Mouse (Mus musculus) lung, embryonic 14.5 days (tissue): Measurements from ENCODE around the gene Xcr1. TPM values are rescaled to one million over a fixed set of nuclear protein-coding genes. Genes with fewer than 3 reads are reported as not detected.

ENCODE experiments used
- ATAC-seq: fragments of 200-750 bp; cut with Nextera tagmentation; 2 replicates; pipeline ENCODE4 v1.8.0; 2017; ENCODE audit warnings: mild to moderate bottlenecking, moderate TSS enrichment, moderate library complexity; ENCODE audit not compliant: insufficient read depth
- DNase-seq: peaks from one replicate; pipeline ENCODE4 v3.0.0-alpha.2; 2015
- H3K27ac ChIP-seq: fragments of 300-500 bp; sonication (generic); 2 replicates; pipeline ENCODE4 v1.5.1; 2014; ENCODE audit warnings: low read depth, mild to moderate bottlenecking, moderate library complexity
- H3K27me3 ChIP-seq: fragments of 300-500 bp; sonication (generic); 2 replicates; pipeline ENCODE4 v1.6.1; 2014; ENCODE audit warnings: low read length, control low read depth; ENCODE audit not compliant: insufficient read depth
- H3K36me3 ChIP-seq: fragments of 300-500 bp; sonication (generic); 2 replicates; pipeline ENCODE4 v1.6.1; 2014; ENCODE audit warnings: control low read depth; ENCODE audit not compliant: insufficient read depth
- H3K4me1 ChIP-seq: fragments of 300-500 bp; sonication (generic); 2 replicates; pipeline ENCODE4 v1.6.1; 2014; ENCODE audit warnings: antibody characterized with exemption, control low read depth; ENCODE audit not compliant: insufficient read depth
- H3K4me2 ChIP-seq: fragments of 300-500 bp; sonication (generic); 2 replicates; pipeline ENCODE4 v1.6.1; 2014; ENCODE audit warnings: mild to moderate bottlenecking
- H3K4me3 ChIP-seq: fragments of 300-500 bp; sonication (generic); 2 replicates; pipeline ENCODE4 v1.5.1; 2014; ENCODE audit warnings: low read depth, low read length
- H3K9ac ChIP-seq: fragments of 300-500 bp; sonication (generic); 2 replicates; pipeline ENCODE4 v1.6.1; 2014
- H3K9me3 ChIP-seq: fragments of 300-500 bp; sonication (generic); 2 replicates; pipeline ENCODE4 v1.6.1; 2016; ENCODE audit warnings: low read depth, low read length, control low read depth
- CTCF ChIP-seq: IDR thresholded peaks from 2 replicates; pipeline ENCODE4 v1.5.1; 2016; ENCODE audit warnings: antibody characterized with exemption, low read depth
- WGBS: fragments of 180-500 bp; shearing (Covaris S2); extraction: QIAGEN DNeasy Blood & Tissue Kit; methylation state at CpG from one replicate; pipeline ENCODE4 v1.1.7; 2014; 5-methylcytosine and 5-hydroxymethylcytosine counted together
- polyA plus RNA-seq: library from polyadenylated mRNA; unstranded; fragments of >200 nt; fragmentation: Nextera tagmentation; extraction: Ambion mirVana; gene quantifications from 2 replicates; pipeline ENCODE4 v1.2.1, GENCODE M21; 2014

Gene Xcr1
- polyA plus RNA-seq, 1 experiment from 2014 or later = not detected

DNA sequence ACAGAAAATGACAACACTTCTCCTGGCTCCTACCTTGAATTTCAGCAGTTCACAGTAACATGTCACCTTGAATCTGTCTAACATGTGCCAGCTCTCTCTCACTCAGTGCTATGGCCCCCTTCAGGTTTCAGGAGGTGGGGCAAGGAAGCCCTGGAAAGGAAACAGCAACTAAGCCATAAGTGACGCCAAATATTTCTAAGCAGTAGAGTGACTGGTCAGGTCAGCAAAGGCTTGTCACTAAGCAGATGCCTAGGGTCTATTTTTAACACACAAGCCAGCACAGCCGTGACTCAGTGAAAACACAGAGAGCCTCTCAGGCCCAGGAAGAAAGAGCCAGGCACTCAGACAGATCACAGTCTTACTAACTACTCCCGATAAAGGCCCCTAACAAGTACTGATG is 16.7 kb downstream of the Xcr1 start:
- DNase-seq (no peak), ATAC-seq (peak; percentile 29; the same call in 1 of the 2 replicates)
- Histone ChIP-seq H3K36me3 (peaks cover 21% of the 10 kb centered on the region; the same call in 1 of the 2 replicates), H3K9ac (no peak overlapping the region), H3K9me3 (no peaks in the 10 kb centered on the region), H3K4me3 (no peak overlapping the region), H3K4me1 (0 out of 2 replicates have a peak, but pooled peaks cover 5% of the 10 kb centered on the region), H3K27me3 (no peaks in the 10 kb centered on the region), H3K27ac (peak overlapping the region; percentile 14; the same call in 1 of the 2 replicates), H3K4me2 (no peak overlapping the region)
- WGBS = 50% methylated on average over 3 of the region's 3 CpGs
- no peak for TF ChIP-seq CTCF

DNA sequence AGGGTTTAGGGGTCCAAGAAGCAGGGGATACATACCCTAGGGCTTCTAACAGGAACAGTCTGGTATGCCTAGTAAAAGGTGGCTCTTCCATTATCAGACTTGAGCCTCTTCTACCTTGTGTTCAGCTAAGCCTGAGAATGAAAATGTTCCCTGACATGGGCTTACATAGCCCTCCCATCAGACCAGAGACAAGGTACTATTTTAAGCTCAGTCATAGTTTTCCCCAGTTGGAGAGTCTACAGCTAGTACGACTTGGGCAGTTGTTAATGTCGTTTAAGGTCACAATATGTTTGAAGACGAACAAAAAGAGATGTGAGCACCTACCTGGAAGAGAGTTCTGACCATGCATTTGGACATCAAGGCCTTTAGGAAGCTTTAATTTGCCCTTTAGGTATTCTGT is 17.4 kb downstream of the Xcr1 start:
- Histone ChIP-seq H3K4me2 (no peak overlapping the region), H3K4me3 (no peak overlapping the region), H3K27me3 (no peaks in the 10 kb centered on the region), H3K4me1 (no peaks in the 10 kb centered on the region), H3K9ac (no peak overlapping the region), H3K9me3 (no peaks in the 10 kb centered on the region), H3K36me3 (peaks cover 27% of the 10 kb centered on the region; the same call in 1 of the 2 replicates), H3K27ac (peak overlapping the region; percentile 14; the same call in 1 of the 2 replicates)
- 70% methylated on average over 3 of the region's 3 CpGs for WGBS
- TF ChIP-seq CTCF = no peak
- no peak for ATAC-seq
- DNase-seq = no peak

DNA sequence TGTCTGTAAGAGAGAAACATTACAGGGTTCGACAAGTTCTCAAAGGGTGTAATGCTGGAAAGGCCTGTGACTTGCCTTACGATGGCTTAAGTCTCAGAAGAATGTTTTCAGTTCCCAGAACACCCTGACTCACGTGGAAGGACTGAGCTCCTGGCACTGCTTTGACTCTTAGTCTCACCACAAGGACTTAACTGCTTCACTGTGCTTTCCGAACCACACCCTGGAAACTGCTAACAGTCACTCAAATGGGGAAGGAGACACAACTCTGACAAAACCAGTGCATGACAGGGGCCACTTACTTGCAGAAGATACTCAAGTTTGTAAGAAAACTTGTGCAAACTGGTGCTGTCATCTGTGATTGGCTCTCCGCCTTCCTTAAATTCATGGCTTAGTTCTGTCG is 21.6 kb downstream of the Xcr1 start:
- H3K27ac ChIP-seq = no peak overlapping the region
- H3K27me3 ChIP-seq = no peaks in the 10 kb centered on the region
- no peak overlapping the region for H3K4me2 ChIP-seq
- no peaks in the 10 kb centered on the region for H3K9me3 ChIP-seq
- H3K4me1 ChIP-seq = no peaks in the 10 kb centered on the region
- DNase-seq (no peak), ATAC-seq (no peak)
- TF ChIP-seq CTCF = no peak
- 86% methylated on average over 6 of the region's 6 CpGs for WGBS
- H3K4me3 ChIP-seq = no peak overlapping the region
- H3K9ac ChIP-seq = no peak overlapping the region
- peaks cover 58% of the 10 kb centered on the region for H3K36me3 ChIP-seq

DNA sequence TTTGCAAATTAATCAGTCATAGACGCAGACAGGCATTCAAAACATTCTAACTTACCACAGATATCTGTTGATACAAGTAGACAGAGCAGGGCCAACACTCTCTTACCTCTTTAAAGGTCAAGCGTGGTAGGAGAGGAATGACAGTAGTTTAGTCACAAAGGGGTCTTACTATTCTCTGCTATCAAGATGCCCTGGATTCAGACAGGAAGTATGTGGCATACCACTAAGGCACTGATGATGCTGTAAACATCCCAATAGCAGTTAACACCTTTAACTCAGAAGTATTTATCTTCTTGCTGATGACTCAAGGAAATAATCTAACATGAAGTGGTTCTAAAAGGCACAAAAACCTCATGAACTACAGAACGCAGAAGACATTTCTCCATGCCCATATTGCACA is 26.0 kb downstream of the Xcr1 start:
- ATAC-seq (no peak), DNase-seq (no peak)
- Histone ChIP-seq H3K4me1 (no peaks in the 10 kb centered on the region), H3K4me3 (no peak overlapping the region), H3K9ac (no peak overlapping the region), H3K36me3 (peaks cover 56% of the 10 kb centered on the region), H3K27ac (no peak overlapping the region), H3K4me2 (no peak overlapping the region), H3K27me3 (no peaks in the 10 kb centered on the region), H3K9me3 (no peaks in the 10 kb centered on the region)
- TF ChIP-seq CTCF = no peak
- WGBS = 85% methylated on average over 3 of the region's 3 CpGs

DNA sequence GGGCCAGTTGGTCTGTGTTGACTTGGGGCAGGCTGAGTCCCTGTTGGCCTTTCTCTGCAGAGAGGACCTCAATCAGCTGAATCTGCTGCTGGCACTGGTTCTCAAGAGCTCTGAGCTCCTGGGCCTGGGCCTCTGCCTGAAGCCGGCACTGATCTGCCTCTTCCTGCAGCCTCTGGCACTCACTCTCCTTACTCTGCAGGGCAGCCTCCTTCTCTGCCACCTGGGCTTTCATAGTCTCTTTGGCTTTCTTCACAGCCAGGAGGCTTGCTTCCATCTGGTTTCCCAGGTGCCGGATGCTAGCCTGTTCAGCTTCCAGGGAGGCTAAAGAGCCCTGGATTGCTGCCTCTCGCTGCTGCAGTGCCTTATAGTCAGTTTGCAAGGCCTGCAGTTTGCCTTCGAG is 32.9 kb downstream of the Xcr1 start:
- Histone ChIP-seq H3K4me3 (no peak overlapping the region), H3K4me1 (no peaks in the 10 kb centered on the region), H3K36me3 (peaks cover 62% of the 10 kb centered on the region), H3K9ac (no peak overlapping the region), H3K27me3 (no peaks in the 10 kb centered on the region), H3K4me2 (no peak overlapping the region), H3K27ac (no peak overlapping the region), H3K9me3 (no peaks in the 10 kb centered on the region)
- no peak for DNase-seq
- WGBS = 86% methylated on average over 4 of the region's 4 CpGs
- TF ChIP-seq CTCF = no peak
- ATAC-seq = no peak

DNA sequence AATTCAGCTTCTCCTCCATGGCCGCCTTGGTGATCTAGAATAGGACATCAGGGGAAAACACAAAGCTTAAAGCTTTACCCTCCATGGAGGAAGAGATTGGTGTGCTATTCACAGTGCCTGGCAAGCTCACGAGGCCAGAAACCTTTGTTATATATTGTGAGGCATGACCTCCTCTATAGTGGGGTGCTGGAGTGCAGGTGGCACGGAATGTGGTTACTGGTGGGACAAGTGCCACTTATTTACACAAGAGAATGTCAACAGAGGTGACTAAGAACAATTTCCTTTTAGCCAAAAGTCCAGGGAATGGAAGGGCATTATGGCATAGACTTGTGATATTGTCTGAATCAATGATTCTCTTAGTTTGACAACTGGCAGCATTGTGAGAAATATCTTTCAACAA is 35.2 kb downstream of the Xcr1 start:
- 79% methylated on average over 3 of the region's 3 CpGs for WGBS
- no peak overlapping the region for H3K4me2 ChIP-seq
- H3K4me1 ChIP-seq = no peaks in the 10 kb centered on the region
- H3K27ac ChIP-seq = no peak overlapping the region
- H3K9me3 ChIP-seq = no peaks in the 10 kb centered on the region
- H3K36me3 ChIP-seq = peaks cover 82% of the 10 kb centered on the region
- DNase-seq (peak; percentile 7), ATAC-seq (peak; percentile 65; the same call in 1 of the 2 replicates)
- no peak overlapping the region for H3K4me3 ChIP-seq
- no peaks in the 10 kb centered on the region for H3K27me3 ChIP-seq
- no peak for TF ChIP-seq CTCF
- no peak overlapping the region for H3K9ac ChIP-seq

DNA sequence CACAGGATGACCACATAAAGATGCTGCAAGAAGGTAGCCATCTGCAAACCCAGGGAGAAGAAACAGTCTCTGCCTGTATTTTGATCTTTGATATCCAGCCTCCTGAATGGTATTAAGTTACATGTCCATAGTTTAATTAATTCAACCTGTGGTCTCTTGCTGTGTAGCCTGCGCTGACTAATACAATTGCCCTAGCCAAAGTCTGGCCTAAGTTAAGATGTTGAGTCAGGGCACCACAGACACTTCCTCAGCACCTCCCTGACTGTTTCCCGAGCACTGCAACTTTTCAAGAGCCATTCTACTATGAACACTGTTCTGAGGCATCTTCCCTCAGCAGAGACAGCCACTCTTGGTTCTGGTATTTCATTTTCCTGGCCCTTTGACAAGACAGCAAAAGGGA is 43.2 kb downstream of the Xcr1 start:
- no peak overlapping the region for H3K4me2 ChIP-seq
- peaks cover 48% of the 10 kb centered on the region for H3K36me3 ChIP-seq
- ATAC-seq (no peak), DNase-seq (no peak)
- H3K9me3 ChIP-seq = no peaks in the 10 kb centered on the region
- TF ChIP-seq CTCF = no peak
- no peaks in the 10 kb centered on the region for H3K4me1 ChIP-seq
- H3K27ac ChIP-seq = no peak overlapping the region
- no peak overlapping the region for H3K4me3 ChIP-seq
- H3K9ac ChIP-seq = no peak overlapping the region
- H3K27me3 ChIP-seq = no peaks in the 10 kb centered on the region
- WGBS = 78% methylated on average over 2 of the region's 2 CpGs

DNA sequence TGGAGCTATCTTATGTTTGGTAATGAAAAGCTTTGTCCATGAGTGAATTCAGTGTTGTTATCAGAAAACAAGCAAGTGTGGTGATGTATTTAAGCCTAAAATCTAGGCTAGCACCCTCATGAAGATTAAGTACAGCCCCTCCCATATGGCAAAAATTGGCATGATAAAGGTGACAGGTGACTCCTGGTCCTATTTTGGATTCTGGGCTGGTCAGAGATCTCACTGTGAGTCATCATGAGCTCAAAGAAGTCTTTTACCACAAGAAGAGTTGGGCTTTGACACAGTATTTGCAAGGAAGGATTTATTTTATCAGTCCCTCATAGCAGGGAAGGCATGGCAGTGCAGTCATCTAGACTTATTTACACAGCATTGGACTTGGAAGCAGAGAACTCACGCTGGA is 45.8 kb downstream of the Xcr1 start:
- 87% methylated on average over 1 of the region's 1 CpGs for WGBS

More for the DNA sequence above, 45.8 kb downstream of the Xcr1 start:
- DNase-seq = no peak
- H3K36me3 ChIP-seq = peaks cover 35% of the 10 kb centered on the region; the same call in 1 of the 2 replicates
- ATAC-seq = no peak
- H3K9me3 ChIP-seq = no peaks in the 10 kb centered on the region
- no peak overlapping the region for H3K9ac ChIP-seq
- no peaks in the 10 kb centered on the region for H3K27me3 ChIP-seq
- H3K4me2 ChIP-seq = no peak overlapping the region
- H3K4me3 ChIP-seq = no peak overlapping the region
- no peak for TF ChIP-seq CTCF
- no peaks in the 10 kb centered on the region for H3K4me1 ChIP-seq
- H3K27ac ChIP-seq = no peak overlapping the region
